Mouse (Mus musculus) thymus, adult 2 months (tissue): Measurements from ENCODE around the gene Grk3.

Source experiments
- CTCF ChIP-seq: fragments of 200-500 bp; IDR thresholded peaks from 2 replicates; pipeline ENCODE4 v1.5.1; 2012; ENCODE audit warnings: mild to moderate bottlenecking, control low read depth, low read length, moderate library complexity, borderline replicate concordance; ENCODE audit not compliant: control insufficient read depth, poor library complexity, insufficient read depth; ENCODE audit errors: extremely low read depth
- POLR2A ChIP-seq: fragments of 200-500 bp; IDR thresholded peaks from 2 replicates; pipeline ENCODE4 v1.6.1; 2012; ENCODE audit warnings: mild to moderate bottlenecking, low read length, control low read depth, moderate library complexity; ENCODE audit not compliant: control insufficient read depth, poor library complexity, insufficient read depth; ENCODE audit errors: extremely low read depth

DNA sequence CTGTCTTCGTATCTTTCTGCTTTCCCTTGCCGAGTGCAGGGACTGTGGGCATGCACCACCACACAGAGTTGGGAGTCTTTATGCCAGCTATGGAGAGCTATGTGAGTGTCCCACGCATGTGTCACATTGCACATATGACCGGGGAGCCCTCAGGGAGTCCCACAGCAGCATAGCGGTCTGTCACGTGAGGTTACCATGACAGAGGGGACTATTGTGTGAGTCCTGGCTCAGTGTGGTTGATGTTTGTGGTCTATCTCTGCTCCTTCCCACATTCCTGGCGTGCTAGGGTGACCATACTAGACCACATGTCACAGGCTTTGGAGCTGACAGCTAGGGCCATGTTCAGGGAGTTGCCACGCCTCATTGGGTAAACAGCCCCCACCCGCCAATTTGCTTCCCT lies 36.4 kb downstream of the Grk3 start:
- TF ChIP-seq CTCF (no peak), POLR2A (no peak)
